Mouse (Mus musculus) lung, adult 18-20 months (tissue): ENCODE results near the gene Cdc34b.
"Not testable (repeated sequence)": the region's sequence is repeated elsewhere in the genome, so short reads cannot be mapped to it uniquely, and the experiment has no call there.

Experiments used
- DNase-seq, 2 experiments: peaks; one replicate each; pipeline ENCODE4 v3.0.0; 2022; ENCODE audit warnings: mixed read lengths in 2 of 2

The Cdc34b gene

DNA sequence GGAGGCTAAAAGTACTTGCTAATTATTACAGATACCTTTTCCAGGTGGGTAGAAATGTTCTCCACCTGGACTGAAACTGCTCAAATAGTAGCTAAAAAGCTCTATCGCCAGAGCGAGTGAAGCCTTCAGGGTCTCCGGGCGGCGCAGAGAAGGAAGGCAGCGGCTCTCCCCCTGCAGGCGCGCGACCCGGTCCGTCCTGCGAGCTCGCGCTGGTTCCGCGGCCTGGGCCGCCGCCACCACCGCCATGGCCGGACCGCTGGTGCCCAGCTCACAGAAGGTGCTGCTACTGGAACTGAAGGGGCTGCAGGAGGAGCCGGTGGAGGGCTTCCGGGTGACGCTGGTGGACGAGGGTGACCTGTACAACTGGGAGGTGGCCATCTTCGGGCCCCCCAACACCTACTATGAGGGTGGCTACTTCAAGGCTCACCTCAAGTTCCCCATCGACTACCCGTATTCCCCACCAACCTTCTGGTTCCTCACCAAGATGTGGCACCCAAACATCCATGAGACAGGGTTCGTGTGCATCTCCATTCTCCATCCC is at the start of gene Cdc34b:
Gene Cdc34b (plus strand): TSS at position 51 of the 541 bp plus-strand sequence.
- DNase-seq: no peak

DNA sequence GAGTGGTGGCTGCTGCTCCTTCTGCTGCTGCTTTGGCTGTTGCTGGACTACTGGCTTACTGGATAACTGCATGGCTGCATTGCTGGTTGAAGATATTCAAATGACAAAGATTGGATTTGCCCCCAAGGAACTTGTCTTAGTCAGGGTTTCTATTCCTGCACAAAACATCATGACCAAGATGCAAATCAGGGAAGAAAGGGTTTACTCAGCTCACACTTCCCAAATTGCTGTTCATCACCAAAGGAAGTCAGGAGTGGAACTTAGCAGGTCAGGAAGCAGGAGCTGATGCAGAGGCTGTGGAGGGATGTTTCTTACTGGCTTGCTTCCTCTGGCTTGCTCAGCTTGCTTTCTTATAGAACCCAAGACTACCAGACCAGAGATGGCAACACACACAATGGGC is 49.1 kb upstream of the Cdc34b start:
- not testable (repeated sequence) for DNase-seq

DNA sequence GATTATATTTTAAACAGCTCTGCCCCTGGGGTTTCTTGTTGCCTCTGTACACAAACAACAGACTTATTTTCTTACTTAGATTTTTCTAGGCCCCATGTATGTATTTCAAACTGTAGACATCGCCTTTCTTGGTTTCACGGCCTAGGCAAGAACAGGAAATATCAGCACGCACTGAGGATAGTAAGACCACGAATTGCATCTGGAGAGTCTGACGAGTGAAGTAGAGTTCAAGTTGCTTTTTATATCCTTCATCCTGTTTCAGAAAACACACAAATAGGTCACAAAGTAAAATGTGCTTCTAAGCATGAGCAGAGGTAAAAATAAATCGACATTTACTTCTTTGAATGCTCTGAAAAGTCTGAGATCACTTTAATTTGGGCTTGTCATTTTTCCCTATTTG is 46.1 kb upstream of the Cdc34b start:
- DNase-seq: no peak

DNA sequence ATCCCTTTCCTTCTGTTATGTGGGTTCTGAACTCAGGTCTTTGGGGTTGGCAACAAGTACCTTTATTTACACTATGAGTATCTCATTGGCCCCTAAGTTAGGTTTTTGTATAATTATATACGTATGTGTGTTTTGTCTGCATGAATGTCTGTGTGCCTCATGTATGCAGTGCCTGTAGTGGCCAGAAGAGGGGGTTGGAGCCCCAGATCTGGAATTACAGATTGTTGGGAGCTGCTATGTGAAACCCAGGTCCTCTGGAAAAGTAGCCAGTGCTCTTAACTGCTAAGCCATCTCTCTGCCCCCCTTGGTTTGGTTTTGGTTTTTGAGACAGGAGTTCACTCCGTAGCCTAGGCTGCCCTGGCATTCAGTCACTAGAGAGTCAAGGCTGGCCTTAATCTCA is 44.4 kb upstream of the Cdc34b start:
- DNase-seq: no peak

DNA sequence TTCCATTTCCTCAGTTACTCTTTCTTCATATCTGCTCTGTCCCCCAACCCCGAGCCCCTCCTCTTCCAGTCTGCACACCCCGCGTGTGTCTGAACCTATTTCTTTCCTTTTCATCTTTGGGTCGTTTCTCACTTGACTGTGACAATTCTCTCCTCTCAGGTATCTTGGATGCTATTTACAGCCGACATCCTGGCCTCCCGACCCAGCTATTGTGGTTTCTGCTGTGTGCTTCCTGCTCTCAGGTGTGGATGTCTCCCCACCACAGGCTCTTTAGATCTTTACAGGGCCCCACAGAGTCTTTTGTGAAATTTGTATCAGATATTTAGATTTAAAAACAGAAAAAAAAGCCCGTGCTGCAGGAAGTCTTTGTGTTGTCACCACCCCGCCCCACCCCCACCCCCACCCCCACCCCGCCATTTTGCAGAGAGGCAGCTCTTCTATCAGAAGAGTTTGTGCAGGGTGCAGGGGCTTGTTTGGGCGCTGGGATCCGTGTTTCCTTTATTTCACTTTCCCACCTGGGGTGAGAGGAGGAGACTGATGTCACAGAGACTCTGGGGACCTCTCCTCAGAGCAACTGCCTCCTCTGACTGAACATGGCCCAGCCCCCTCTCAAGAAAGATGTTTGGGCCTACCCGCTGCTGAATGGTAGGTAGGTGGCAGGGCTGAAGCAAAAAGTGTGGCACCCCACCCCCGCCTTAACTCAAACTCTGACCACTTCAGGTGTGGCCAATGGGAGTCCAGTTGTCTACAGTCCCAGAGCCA is 43.7 kb upstream of the Cdc34b start:
- no peak for DNase-seq

DNA sequence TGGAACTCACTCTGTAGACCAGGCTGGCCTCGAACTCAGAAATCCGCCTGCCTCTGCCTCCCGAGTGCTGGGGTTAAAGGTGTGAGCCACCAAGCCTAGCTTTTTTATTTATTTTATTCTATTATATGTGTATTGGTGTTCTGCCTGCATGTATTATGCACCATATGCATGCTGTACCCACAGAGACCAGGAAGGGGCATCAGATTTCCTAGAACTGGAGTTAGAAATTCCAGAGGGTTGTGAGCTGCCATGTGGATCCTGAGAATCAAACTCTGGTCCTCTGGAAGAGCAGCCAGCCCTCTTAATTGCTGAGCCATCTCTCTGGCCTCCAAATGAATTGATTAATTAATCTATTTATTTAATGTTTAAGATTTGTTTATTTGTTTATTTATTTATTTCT is 42.2 kb upstream of the Cdc34b start:
- no peak for DNase-seq

GRCm38 (mm10) chr11:94701401-94702215 is 40.0 kb upstream of the Cdc34b start:
- no peak for DNase-seq

GRCm38 (mm10) chr11:94702216-94702610 is 39.4 kb upstream of the Cdc34b start:
- DNase-seq: no peak

DNA sequence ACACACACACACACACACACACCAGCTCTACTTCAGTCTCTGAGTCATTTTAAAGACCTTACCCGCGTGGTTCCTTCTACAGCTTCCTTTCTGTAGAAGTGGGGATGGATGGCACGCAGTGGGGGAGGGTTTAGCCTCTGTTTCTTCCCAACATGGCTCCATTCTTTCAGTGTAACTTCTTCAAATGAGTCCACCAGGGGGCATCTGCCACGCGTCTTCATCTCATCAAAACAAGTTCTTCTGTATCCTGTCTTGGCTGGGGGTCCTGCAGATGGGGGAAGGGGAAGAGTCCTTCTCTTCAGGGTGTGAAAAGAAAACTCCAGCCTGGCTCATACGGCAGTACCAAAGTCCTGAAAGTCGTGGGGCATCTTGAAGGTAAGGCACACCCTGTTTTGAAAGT is 37.6 kb upstream of the Cdc34b start:
- no peak for DNase-seq

GRCm38 (mm10) chr11:94704472-94704871 is 37.1 kb upstream of the Cdc34b start, which contains the start of gene Gm11541:
Gene Gm11541 (minus strand): TSS chr11:94704499.
- no peak for DNase-seq

- no peak for DNase-seq
These were observed 28.2 kb upstream of the Cdc34b start for GRCm38 (mm10) chr11:94713246-94713860.

- DNase-seq: no peak
These were observed 26.0 kb upstream of the Cdc34b start for GRCm38 (mm10) chr11:94715622-94716021.

DNA sequence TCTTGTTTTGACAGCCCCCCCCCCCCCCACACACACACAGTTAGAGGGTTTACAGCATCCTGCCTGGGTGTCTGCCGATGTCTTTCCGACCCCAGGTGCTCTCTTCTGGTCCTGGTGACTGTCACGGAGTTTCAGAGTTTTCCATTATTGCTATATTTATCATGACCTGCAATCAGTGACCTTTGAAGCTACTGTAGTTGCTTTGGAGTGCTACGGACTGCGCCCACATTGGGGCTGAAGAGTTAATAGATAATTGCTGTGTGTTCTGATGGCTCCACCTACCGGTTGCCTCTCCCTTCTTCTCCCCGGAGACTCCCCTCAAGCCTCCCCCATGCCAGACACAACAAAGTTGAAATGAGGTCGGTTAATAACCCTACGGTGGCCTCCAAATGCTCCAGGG is 24.8 kb upstream of the Cdc34b start:
- peak in 1 of 2 experiments; percentile 34 for DNase-seq

GRCm38 (mm10) chr11:94717239-94717638 is 24.3 kb upstream of the Cdc34b start:
- no peak for DNase-seq

DNA sequence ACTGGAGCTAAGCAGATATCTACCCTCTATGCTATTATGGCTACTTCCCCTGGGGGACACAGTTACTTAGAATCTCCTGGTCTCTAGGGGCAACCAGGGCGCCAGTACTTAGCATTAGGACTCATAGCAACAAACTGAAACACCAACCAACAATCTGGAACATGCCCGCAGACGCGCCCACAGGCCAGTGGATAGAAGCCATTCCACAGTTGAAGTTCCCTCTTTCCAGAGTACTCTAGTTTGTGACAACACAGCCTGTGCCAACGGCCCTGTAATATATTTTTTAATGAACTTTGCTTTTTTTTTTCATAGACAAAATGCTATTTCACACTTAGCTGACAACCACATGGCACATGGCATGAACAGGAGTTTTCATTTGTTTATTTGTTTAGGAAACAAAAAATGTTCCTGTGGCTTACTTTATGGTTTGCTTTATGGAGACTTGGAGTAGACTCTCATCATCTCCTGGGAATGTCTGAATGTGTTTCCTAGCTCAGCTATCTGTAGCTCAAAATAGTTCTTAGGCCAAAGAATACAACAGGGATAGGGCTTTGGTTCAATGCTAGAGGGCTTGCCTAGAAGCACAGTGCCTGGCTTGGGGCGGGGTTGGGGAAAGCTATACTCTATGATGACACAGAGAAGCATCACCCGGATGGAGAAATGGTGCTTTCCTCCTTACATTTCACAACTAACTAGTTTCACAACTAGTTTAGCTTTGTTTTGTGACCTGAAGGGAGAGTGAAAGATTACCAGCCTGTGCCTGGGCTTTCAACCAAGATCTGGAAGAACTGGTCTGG is 23.3 kb upstream of the Cdc34b start:
- peak in 1 of 2 experiments; percentile 23 for DNase-seq

- no peak for DNase-seq
These were observed 22.4 kb upstream of the Cdc34b start for GRCm38 (mm10) chr11:94719216-94719615.

DNA sequence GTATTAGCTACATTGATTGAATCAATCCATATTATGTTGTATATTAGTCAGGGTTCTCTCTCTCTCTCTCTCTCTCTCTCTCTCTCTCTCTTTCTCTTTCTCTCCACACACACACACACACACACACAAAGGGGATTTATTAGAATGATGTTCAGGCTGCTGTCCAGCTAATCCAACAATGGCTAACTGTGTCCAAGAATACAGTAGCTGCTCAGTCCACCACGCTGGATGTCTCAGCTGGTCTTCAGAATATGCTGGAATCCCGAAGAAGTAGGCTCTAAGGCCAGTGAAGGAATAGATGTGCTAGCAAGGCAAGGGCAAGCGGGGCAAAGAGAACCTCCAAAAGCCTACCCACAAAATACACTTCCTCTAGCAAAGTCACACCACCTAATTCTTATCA is 14.3 kb upstream of the Cdc34b start:
- no peak for DNase-seq

DNA sequence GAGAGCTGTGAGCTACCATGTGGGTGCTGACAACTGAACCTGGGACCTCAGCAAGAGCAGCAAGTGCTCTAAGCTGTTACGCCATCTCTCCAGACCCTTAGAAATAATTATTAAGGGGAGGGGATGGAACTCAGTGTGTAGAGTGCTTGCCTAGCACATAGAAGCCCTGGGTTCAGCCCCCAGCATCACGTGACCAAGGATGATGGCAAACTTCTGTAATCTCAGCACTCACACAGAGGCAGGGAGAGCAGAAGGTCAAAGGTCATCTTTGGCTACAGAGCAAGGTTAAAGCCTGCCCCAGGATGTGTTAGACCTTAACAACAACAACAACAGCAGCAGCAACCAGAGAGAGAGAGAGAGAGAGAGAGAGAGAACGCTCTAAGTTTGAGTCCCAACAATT is 13.0 kb upstream of the Cdc34b start:
- no peak for DNase-seq

GRCm38 (mm10) chr11:94729565-94729964 is 12.0 kb upstream of the Cdc34b start:
- DNase-seq: no peak

DNA sequence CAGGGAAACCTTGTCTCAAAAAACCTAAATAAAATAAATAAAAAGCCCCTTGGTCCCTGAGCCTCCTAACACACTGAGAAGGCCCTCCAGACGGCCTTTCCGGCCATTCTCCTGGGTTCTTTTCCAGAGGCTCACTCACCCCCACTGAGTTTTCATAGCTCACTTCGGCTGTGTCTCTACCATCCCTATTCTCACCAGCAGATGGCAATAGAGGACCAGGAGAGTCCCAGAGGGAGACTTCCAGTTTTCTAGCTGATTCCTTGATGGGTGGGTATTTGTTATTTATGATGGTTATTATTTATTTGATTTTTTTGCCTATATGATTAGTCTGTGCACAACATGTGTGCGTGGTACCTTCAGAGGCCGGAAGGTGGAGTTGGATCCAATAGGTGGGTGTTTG is 11.3 kb upstream of the Cdc34b start:
- peak; percentile 20 to 60 for DNase-seq

GRCm38 (mm10) chr11:94731229-94731628 is 10.4 kb upstream of the Cdc34b start:
- DNase-seq: no peak

DNA sequence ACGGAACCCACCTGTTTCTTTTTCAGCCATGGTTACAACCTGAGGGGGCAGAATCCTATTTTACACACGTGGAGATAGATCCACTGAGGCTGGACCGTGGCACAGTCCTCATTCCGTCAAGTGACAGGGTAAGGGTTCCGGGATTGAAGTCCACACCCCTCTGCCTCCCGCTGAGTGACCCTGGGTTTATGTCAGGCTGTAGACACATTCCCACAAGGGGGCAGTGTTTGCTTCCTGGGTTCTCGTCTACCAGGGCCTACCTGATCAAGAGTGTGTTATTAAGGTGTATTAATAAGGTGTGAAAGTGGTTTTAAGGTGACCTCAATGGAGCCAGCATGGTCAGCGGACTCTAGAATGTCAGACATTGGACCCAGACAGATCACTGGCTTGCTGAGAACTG is 8.8 kb upstream of the Cdc34b start:
- peak in 1 of 2 experiments; percentile 10 for DNase-seq
